Mouse (Mus musculus) midbrain, postnatal 0 days (tissue): ENCODE data around the gene Gfod2. TPM values are rescaled to one million over a fixed set of nuclear protein-coding genes. Genes with fewer than 3 reads are reported as not detected.

Experiments used
- ATAC-seq: fragments of 200-750 bp; cut with Nextera tagmentation; 2 replicates; pipeline ENCODE4 v1.8.0; 2017; ENCODE audit warnings: moderate number of reproducible peaks, mild to moderate bottlenecking, moderate TSS enrichment, moderate library complexity; ENCODE audit not compliant: low FRiP score
- DNase-seq: peaks from one replicate; pipeline ENCODE4 v3.0.0-alpha.2; 2015; ENCODE audit warnings: low spot score
- H3K27ac ChIP-seq: fragments of 300-500 bp; sonication (generic); 2 replicates; pipeline ENCODE4 v1.5.1; 2014; ENCODE audit warnings: low read depth, mild to moderate bottlenecking, low read length, mixed read lengths
- H3K27me3 ChIP-seq: fragments of 300-500 bp; sonication (generic); 2 replicates; pipeline ENCODE4 v1.6.1; 2014; ENCODE audit warnings: low read length, control low read depth, mixed read lengths; ENCODE audit not compliant: insufficient read depth
- H3K36me3 ChIP-seq: fragments of 300-500 bp; sonication (generic); 2 replicates; pipeline ENCODE4 v1.6.1; 2014; ENCODE audit warnings: low read length, control low read depth, mixed read lengths; ENCODE audit not compliant: insufficient read depth
- H3K4me1 ChIP-seq: fragments of 300-500 bp; sonication (generic); 2 replicates; pipeline ENCODE4 v1.6.1; 2014; ENCODE audit warnings: mild to moderate bottlenecking, control low read depth, antibody characterized with exemption, low read length, mixed read lengths; ENCODE audit not compliant: insufficient read depth
- H3K4me2 ChIP-seq: fragments of 300-500 bp; sonication (generic); 2 replicates; pipeline ENCODE4 v1.6.1; 2014; ENCODE audit warnings: low read depth, mild to moderate bottlenecking, low read length, mixed read lengths; ENCODE audit not compliant: poor library complexity, severe bottlenecking
- H3K4me3 ChIP-seq: fragments of 300-500 bp; sonication (generic); 2 replicates; pipeline ENCODE4 v1.5.1; 2014; ENCODE audit warnings: low read depth, mild to moderate bottlenecking, low read length, moderate library complexity
- H3K9ac ChIP-seq: fragments of 300-500 bp; sonication (generic); replicated peaks from 2 replicates; pipeline ENCODE4 v1.6.1; 2014; ENCODE audit warnings: mild to moderate bottlenecking, low read length, moderate library complexity, mixed read lengths; ENCODE audit not compliant: poor library complexity, severe bottlenecking
- H3K9me3 ChIP-seq: fragments of 300-500 bp; sonication (generic); 2 replicates; pipeline ENCODE4 v1.6.1; 2016; ENCODE audit warnings: low read length, control low read depth
- CTCF ChIP-seq: IDR thresholded peaks from 2 replicates; pipeline ENCODE4 v1.5.1; 2016; ENCODE audit warnings: antibody characterized with exemption, mild to moderate bottlenecking
- WGBS: fragments of 180-500 bp; shearing (Covaris S2); extraction: QIAGEN DNeasy Blood & Tissue Kit; methylation state at CpG from one replicate; pipeline ENCODE4 v1.1.7; 2014; 5-methylcytosine and 5-hydroxymethylcytosine counted together
- polyA plus RNA-seq: library from polyadenylated mRNA; unstranded; fragments of >200 nt; fragmentation: Nextera tagmentation; extraction: Ambion mirVana; gene quantifications from 2 replicates; pipeline ENCODE4 v1.2.1, GENCODE M21; 2015
- total RNA-seq: library from RNA; depleted of rRNA; stranded (reverse); fragments of >200 nt; gene quantifications from 2 replicates; pipeline ENCODE4 v1.2.3, GENCODE M21; 2014; rRNA removed

The Gfod2 gene
- total RNA-seq (47.6 and 64.7 TPM in 2 replicates), polyA plus RNA-seq (60.9 and 67.9 TPM in 2 replicates)

GRCm38 (mm10) chr8:105758277-105759108 is at the start of gene Gfod2:
Gene Gfod2 (minus strand): TSS chr8:105758664.
- peak; percentile 15; the same call in 1 of the 2 replicates for TF ChIP-seq CTCF
- peak within 1 kb of the TSS; percentile 58 for H3K4me2 ChIP-seq
- peak; percentile 98 for ATAC-seq
- no peaks in the 10 kb centered on the region for H3K27me3 ChIP-seq
- DNase-seq: peak; percentile 97
- H3K4me3 ChIP-seq: peak within 1 kb of the TSS; percentile 82
- H3K27ac ChIP-seq: peak within 1 kb of the TSS; percentile 89
- H3K36me3 ChIP-seq: no peaks in the 10 kb centered on the region
- peaks cover 9% of the 10 kb centered on the region for H3K4me1 ChIP-seq
- WGBS: 4% methylated on average over 56 of the region's 57 CpGs
- H3K9ac ChIP-seq: peak within 1 kb of the TSS; percentile 90
- no peaks in the 10 kb centered on the region for H3K9me3 ChIP-seq

GRCm38 (mm10) chr8:105807766-105808165 is 49.3 kb upstream of the Gfod2 start:
- no peak overlapping the region for H3K27ac ChIP-seq
- ATAC-seq (no peak), DNase-seq (peak; percentile 20)
- no peak overlapping the region for H3K4me3 ChIP-seq
- no peak overlapping the region for H3K4me2 ChIP-seq
- no peak for TF ChIP-seq CTCF
- H3K9ac ChIP-seq: no peak overlapping the region
- H3K36me3 ChIP-seq: 0 out of 2 replicates have a peak, but pooled peaks cover 3% of the 10 kb centered on the region
- 77% methylated on average over 5 of the region's 5 CpGs for WGBS
- H3K9me3 ChIP-seq: no peaks in the 10 kb centered on the region
- H3K27me3 ChIP-seq: no peaks in the 10 kb centered on the region
- H3K4me1 ChIP-seq: no peaks in the 10 kb centered on the region

GRCm38 (mm10) chr8:105805964-105806363 is 47.5 kb upstream of the Gfod2 start:
- Histone ChIP-seq H3K36me3 (0 out of 2 replicates have a peak, but pooled peaks cover 3% of the 10 kb centered on the region), H3K4me2 (no peak overlapping the region), H3K9ac (no peak overlapping the region), H3K4me3 (no peak overlapping the region), H3K27me3 (no peaks in the 10 kb centered on the region), H3K4me1 (no peaks in the 10 kb centered on the region), H3K9me3 (no peaks in the 10 kb centered on the region), H3K27ac (no peak overlapping the region)
- ATAC-seq (no peak), DNase-seq (no peak)
- 94% methylated on average over 1 of the region's 1 CpGs for WGBS
- no peak for TF ChIP-seq CTCF

GRCm38 (mm10) chr8:105805346-105805745 is 46.9 kb upstream of the Gfod2 start:
- no peaks in the 10 kb centered on the region for H3K9me3 ChIP-seq
- no peak overlapping the region for H3K9ac ChIP-seq
- 0 out of 2 replicates have a peak, but pooled peaks cover 3% of the 10 kb centered on the region for H3K36me3 ChIP-seq
- no peaks in the 10 kb centered on the region for H3K27me3 ChIP-seq
- TF ChIP-seq CTCF: no peak
- DNase-seq (no peak), ATAC-seq (no peak)
- H3K27ac ChIP-seq: no peak overlapping the region
- 66% methylated on average over 3 of the region's 3 CpGs for WGBS
- no peak overlapping the region for H3K4me3 ChIP-seq
- H3K4me2 ChIP-seq: no peak overlapping the region
- H3K4me1 ChIP-seq: no peaks in the 10 kb centered on the region

DNA sequence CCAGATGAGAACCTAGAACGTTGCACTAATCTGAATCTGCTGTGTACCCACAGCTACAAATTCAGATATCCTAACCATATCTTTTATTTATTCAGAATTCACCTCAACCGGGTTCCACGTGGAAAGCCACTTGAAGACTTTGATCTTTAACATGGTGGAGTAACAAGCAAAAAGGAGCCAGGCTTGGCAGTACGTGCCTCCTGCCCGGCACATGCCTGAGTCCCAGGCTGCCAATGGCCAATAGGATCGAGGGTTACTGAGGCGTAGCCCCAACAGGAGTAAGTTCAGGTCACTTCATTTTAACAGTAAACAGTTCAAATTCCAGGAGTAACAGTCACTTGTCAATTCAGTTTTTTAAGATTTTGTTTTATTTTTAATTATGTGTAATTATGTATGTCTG is 46.3 kb upstream of the Gfod2 start:
- TF ChIP-seq CTCF: no peak
- Histone ChIP-seq H3K4me3 (no peak overlapping the region), H3K27ac (no peak overlapping the region), H3K9ac (no peak overlapping the region), H3K9me3 (no peaks in the 10 kb centered on the region), H3K36me3 (0 out of 2 replicates have a peak, but pooled peaks cover 3% of the 10 kb centered on the region), H3K4me2 (no peak overlapping the region), H3K4me1 (no peaks in the 10 kb centered on the region), H3K27me3 (no peaks in the 10 kb centered on the region)
- DNase-seq (no peak), ATAC-seq (no peak)
- 92% methylated on average over 7 of the region's 7 CpGs for WGBS
